Mouse (Mus musculus): ENCODE results near the gene Rpp25.
A peak's percentile ranks its signal among the peaks of the same experiment; 100 is the strongest.

Rpp25 gene

GRCm38 (mm10) chr9:57521056-57521911, 17.5 kb downstream of the Rpp25 start, which contains the start of gene Cox5a:
Gene Cox5a, plus strand, starts transcription at chr9:57521274.
- DNase-seq = peak; percentile 94 to 97

- no peak for DNase-seq
Measured at GRCm38 (mm10) chr9:57522114-57522860, 18.5 kb downstream of the Rpp25 start.

GRCm38 (mm10) chr9:57522861-57523246, 19.0 kb downstream of the Rpp25 start:
- no peak for DNase-seq

GRCm38 (mm10) chr9:57523754-57524153, 19.9 kb downstream of the Rpp25 start:
- no peak for DNase-seq

- DNase-seq = peak in 1 of 2 experiments; percentile 0
Measured at GRCm38 (mm10) chr9:57524439-57524838, 20.6 kb downstream of the Rpp25 start.

GRCm38 (mm10) chr9:57525516-57525915, 21.7 kb downstream of the Rpp25 start:
- no peak for DNase-seq

GRCm38 (mm10) chr9:57526435-57526834, 22.6 kb downstream of the Rpp25 start:
- DNase-seq = no peak

- peak in 1 of 2 experiments; percentile 2 for DNase-seq
Measured at GRCm38 (mm10) chr9:57531946-57532345, 28.1 kb downstream of the Rpp25 start.

- no peak for DNase-seq
Measured at GRCm38 (mm10) chr9:57536362-57536761, 32.5 kb downstream of the Rpp25 start.

- DNase-seq = peak; percentile 93 to 96
Measured at GRCm38 (mm10) chr9:57537044-57537727, 33.4 kb downstream of the Rpp25 start, which contains the start of gene Fam219b. Gene Fam219b, plus strand, starts transcription at chr9:57537528.

- no peak for DNase-seq
Measured at GRCm38 (mm10) chr9:57537728-57538181, 33.9 kb downstream of the Rpp25 start.

- no peak for DNase-seq
Measured at GRCm38 (mm10) chr9:57539550-57539949, 35.7 kb downstream of the Rpp25 start.

- peak; percentile 64 to 70 for DNase-seq
Measured at GRCm38 (mm10) chr9:57541312-57541711, 37.5 kb downstream of the Rpp25 start.

GRCm38 (mm10) chr9:57543951-57544350, 40.1 kb downstream of the Rpp25 start:
- no peak for DNase-seq

- DNase-seq = no peak
Measured at GRCm38 (mm10) chr9:57547287-57547686, 43.5 kb downstream of the Rpp25 start.

- no peak for DNase-seq
Measured at GRCm38 (mm10) chr9:57547869-57548268, 44.0 kb downstream of the Rpp25 start.

GRCm38 (mm10) chr9:57549186-57549585, 45.4 kb downstream of the Rpp25 start:
- no peak for DNase-seq

- no peak for DNase-seq
Measured at GRCm38 (mm10) chr9:57550126-57550862, 46.5 kb downstream of the Rpp25 start.

GRCm38 (mm10) chr9:57552139-57552887, 48.5 kb downstream of the Rpp25 start, which contains the start of gene Mpi:
Gene Mpi, minus strand, starts transcription at chr9:57552763.
- DNase-seq = peak; percentile 83 to 84

GRCm38 (mm10) chr9:57553119-57553518, 49.3 kb downstream of the Rpp25 start:
- DNase-seq = no peak

GRCm38 (mm10) chr9:57554753-57555152, 50.9 kb downstream of the Rpp25 start:
- DNase-seq = no peak
